Mouse (Mus musculus) erythroblast, embryonic 14.5 days (primary cell): ENCODE data around the gene Ccdc65.

Experiments used
- GATA1 ChIP-seq: IDR thresholded peaks from 2 replicates; pipeline ENCODE4 v1.6.1; 2012; ENCODE audit warnings: low read length, inconsistent platforms, mixed read lengths
- TAL1 ChIP-seq: IDR thresholded peaks from 3 replicates; pipeline ENCODE4 v1.6.1; 2012; ENCODE audit warnings: low read length, inconsistent platforms, mixed read lengths

DNA sequence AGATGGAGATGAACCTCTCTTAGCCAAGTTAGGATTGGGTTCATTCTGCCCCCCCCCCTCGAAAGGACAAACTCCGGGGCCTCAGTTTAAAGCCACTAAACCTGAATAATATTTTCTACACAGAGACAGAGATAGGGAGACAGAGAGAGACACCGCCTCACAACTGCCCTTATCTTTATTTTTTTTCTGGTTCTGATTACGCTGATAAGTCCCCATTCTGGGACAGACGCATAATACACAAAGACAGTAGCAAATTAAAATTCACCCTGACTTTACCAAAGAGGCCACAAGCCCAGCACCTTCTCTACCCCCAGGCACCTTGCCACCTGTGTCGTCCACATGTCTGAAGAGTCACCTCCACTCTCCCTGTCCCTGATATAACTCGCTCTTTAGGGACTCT is 26.4 kb upstream of the Ccdc65 start:
- TF ChIP-seq TAL1: no peak
- no peak for TF ChIP-seq GATA1
